Mouse (Mus musculus) myocyte (in vitro differentiated cells): ENCODE results near the gene Adam22. TPM values are rescaled to one million over a fixed set of nuclear protein-coding genes. Genes with fewer than 3 reads are reported as not detected.
"Not testable (repeated sequence)": the region's sequence is repeated elsewhere in the genome, so short reads cannot be mapped to it uniquely, and the experiment has no call there.

Experiments
- H3K27me3 ChIP-seq: one replicate; pipeline ENCODE4 v1.6.1; 2011; ENCODE audit not compliant: control insufficient read depth, insufficient read depth, insufficient read length
- H3K36me3 ChIP-seq: one replicate; pipeline ENCODE4 v1.6.1; 2011; ENCODE audit not compliant: control insufficient read depth, insufficient read depth
- H3K4me2 ChIP-seq: one replicate; pipeline ENCODE4 v1.6.1; 2011; ENCODE audit warnings: low read depth, control low read depth
- H3K4me3 ChIP-seq: one replicate; pipeline ENCODE4 v1.5.1; 2011; ENCODE audit warnings: mild to moderate bottlenecking, control low read depth, moderate library complexity
- H3K79me2 ChIP-seq: one replicate; pipeline ENCODE4 v1.6.1; 2011; ENCODE audit not compliant: control insufficient read depth, insufficient read depth
- H3ac ChIP-seq: one replicate; pipeline ENCODE4 v1.6.1; 2011; ENCODE audit not compliant: control insufficient read depth, insufficient read length
- CEBPB ChIP-seq: IDR thresholded peaks from 2 replicates; pipeline ENCODE4 v1.6.1; 2011; ENCODE audit warnings: mild to moderate bottlenecking, moderate library complexity; ENCODE audit not compliant: poor library complexity, insufficient read depth, severe bottlenecking
- E2F4 ChIP-seq: IDR thresholded peaks from one replicate; pipeline ENCODE4 v1.6.1; 2011; ENCODE audit warnings: mild to moderate bottlenecking, control low read depth, moderate library complexity; ENCODE audit not compliant: insufficient read depth
- MAX ChIP-seq: IDR thresholded peaks from one replicate; pipeline ENCODE4 v1.6.1; 2011; ENCODE audit warnings: low read depth, mild to moderate bottlenecking, control low read depth
- MYOD1 ChIP-seq, 3 experiments: IDR thresholded peaks; one replicate each; pipeline ENCODE4 v1.6.1; 2011; ENCODE audit warnings: control low read depth in 2 of 3, low read depth in 2 of 3, mild to moderate bottlenecking in 2 of 3, moderate library complexity in 1 of 3; ENCODE audit not compliant: insufficient read length in 2 of 3, control insufficient read depth in 1 of 3
- MYOG ChIP-seq, 3 experiments: IDR thresholded peaks; one replicate each; pipeline ENCODE4 v1.6.1; 2011; ENCODE audit warnings: control low read depth in 2 of 3, low read depth in 2 of 3, mild to moderate bottlenecking in 2 of 3; ENCODE audit not compliant: insufficient read length in 2 of 3, control insufficient read depth in 1 of 3, insufficient read depth in 1 of 3
- POLR2A ChIP-seq: IDR thresholded peaks from one replicate; pipeline ENCODE4 v1.6.1; 2011; ENCODE audit warnings: low read depth, mild to moderate bottlenecking, control low read depth, moderate library complexity; ENCODE audit not compliant: insufficient read length
- POLR2AphosphoS2 ChIP-seq: IDR thresholded peaks from one replicate; pipeline ENCODE4 v1.6.1; 2011; ENCODE audit warnings: low read depth, control low read depth; ENCODE audit not compliant: insufficient read length
- REST ChIP-seq: IDR thresholded peaks from one replicate; pipeline ENCODE4 v1.6.1; 2011; ENCODE audit warnings: mild to moderate bottlenecking, control low read depth, moderate library complexity; ENCODE audit not compliant: insufficient read depth, insufficient read length
- SRF ChIP-seq: IDR thresholded peaks from one replicate; pipeline ENCODE4 v1.6.1; 2011; ENCODE audit warnings: low read depth; ENCODE audit not compliant: control insufficient read depth, insufficient read length
- TCF12 ChIP-seq: IDR thresholded peaks from one replicate; pipeline ENCODE4 v1.6.1; 2011; ENCODE audit warnings: mild to moderate bottlenecking, control low read depth; ENCODE audit not compliant: poor library complexity, insufficient read depth, severe bottlenecking
- TCF3 ChIP-seq: IDR thresholded peaks from one replicate; pipeline ENCODE4 v1.6.1; 2011; ENCODE audit warnings: low read depth, control low read depth; ENCODE audit not compliant: insufficient read length
- USF1 ChIP-seq: IDR thresholded peaks from one replicate; pipeline ENCODE4 v1.6.1; 2011; ENCODE audit warnings: low read depth, mild to moderate bottlenecking, control low read depth, moderate library complexity
- polyA plus RNA-seq: library from polyadenylated mRNA; unstranded; fragments of >200 nt; fragmentation: generic; extraction: Trizol; gene quantifications from one replicate; pipeline ENCODE4 v1.2.1, GENCODE M21; 2012; ENCODE audit warnings: missing spikeins

Adam22 gene
- polyA plus RNA-seq, 1 experiment = 0.10 TPM

GRCm38 (mm10) chr5:8215841-8216240 lies 152.1 kb downstream of the Adam22 start:
- Histone ChIP-seq H3K4me3 (no peak overlapping the region), H3K27me3 (no peaks in the 10 kb centered on the region), H3ac (no peak overlapping the region), H3K4me2 (no peak overlapping the region), H3K36me3 (no peaks in the 10 kb centered on the region), H3K79me2 (no peaks in the 10 kb centered on the region)
- TF ChIP-seq MAX (no peak), USF1 (no peak), REST (no peak), MYOG (IDR thresholded peaks at IDR 0.05; ENCODE audit: control insufficient read depth in 1 of 3, insufficient read depth in 1 of 3, insufficient read length in 2 of 3, low read depth in 2 of 3) (no peak), POLR2A (no peak), TCF3 (no peak), E2F4 (no peak), CEBPB (no peak), TCF12 (no peak), SRF (no peak), MYOD1 (IDR thresholded peaks at IDR 0.05; ENCODE audit: control insufficient read depth in 1 of 3, insufficient read length in 2 of 3, low read depth in 2 of 3) (no peak), POLR2AphosphoS2 (no peak)

GRCm38 (mm10) chr5:8184992-8185391 lies 183.0 kb downstream of the Adam22 start:
- not testable (repeated sequence) for H3K36me3 ChIP-seq, H3K4me3 ChIP-seq, H3ac ChIP-seq, H3K4me2 ChIP-seq, H3K79me2 ChIP-seq, H3K27me3 ChIP-seq

GRCm38 (mm10) chr5:8180646-8181045 lies 187.3 kb downstream of the Adam22 start:
- no peak for TF ChIP-seq TCF3
- no peak for TF ChIP-seq MYOG (IDR thresholded peaks at IDR 0.05; ENCODE audit: control insufficient read depth in 1 of 3, insufficient read depth in 1 of 3, insufficient read length in 2 of 3, low read depth in 2 of 3)
- no peak for TF ChIP-seq POLR2AphosphoS2
- TF ChIP-seq TCF12 = no peak
- no peak overlapping the region for H3K4me3 ChIP-seq

GRCm38 (mm10) chr5:8178111-8178510 lies 189.8 kb downstream of the Adam22 start:
- Histone ChIP-seq H3ac (no peak overlapping the region), H3K27me3 (no peaks in the 10 kb centered on the region), H3K4me3 (no peak overlapping the region), H3K36me3 (no peaks in the 10 kb centered on the region), H3K4me2 (no peak overlapping the region), H3K79me2 (no peaks in the 10 kb centered on the region)
- TF ChIP-seq MYOD1 (IDR thresholded peaks at IDR 0.05; ENCODE audit: control insufficient read depth in 1 of 3, insufficient read length in 2 of 3, low read depth in 2 of 3) = no peak
- no peak for TF ChIP-seq MAX
- TF ChIP-seq SRF = no peak
- no peak for TF ChIP-seq TCF12
- no peak for TF ChIP-seq TCF3
- TF ChIP-seq E2F4 = no peak
- TF ChIP-seq USF1 = no peak
- TF ChIP-seq POLR2A = no peak
- no peak for TF ChIP-seq CEBPB
- no peak for TF ChIP-seq MYOG (IDR thresholded peaks at IDR 0.05; ENCODE audit: control insufficient read depth in 1 of 3, insufficient read depth in 1 of 3, insufficient read length in 2 of 3, low read depth in 2 of 3)
- no peak for TF ChIP-seq REST
- no peak for TF ChIP-seq POLR2AphosphoS2

More at GRCm38 (mm10) chr5:8180646-8181045, 187.3 kb downstream of the Adam22 start:
- Histone ChIP-seq H3ac (no peak overlapping the region), H3K79me2 (no peaks in the 10 kb centered on the region), H3K36me3 (no peaks in the 10 kb centered on the region), H3K27me3 (no peaks in the 10 kb centered on the region), H3K4me2 (no peak overlapping the region)

- no peak overlapping the region for H3K4me3 ChIP-seq
- no peaks in the 10 kb centered on the region for H3K79me2 ChIP-seq
- no peak overlapping the region for H3K4me2 ChIP-seq
- no peaks in the 10 kb centered on the region for H3K27me3 ChIP-seq
- no peaks in the 10 kb centered on the region for H3K36me3 ChIP-seq
- no peak overlapping the region for H3ac ChIP-seq
- TF ChIP-seq SRF (no peak), MYOG (IDR thresholded peaks at IDR 0.05; ENCODE audit: control insufficient read depth in 1 of 3, insufficient read depth in 1 of 3, insufficient read length in 2 of 3, low read depth in 2 of 3) (no peak), POLR2A (no peak), POLR2AphosphoS2 (no peak), MYOD1 (IDR thresholded peaks at IDR 0.05; ENCODE audit: control insufficient read depth in 1 of 3, insufficient read length in 2 of 3, low read depth in 2 of 3) (no peak), MAX (no peak)
These were observed 203.2 kb downstream of the Adam22 start for GRCm38 (mm10) chr5:8164773-8165172.
